Mouse (Mus musculus): ENCODE measurements around the gene Map2k1. TPM values are rescaled to one million over a fixed set of nuclear protein-coding genes. Genes with fewer than 3 reads are reported as not detected.
"Not testable (repeated sequence)": the region's sequence is repeated elsewhere in the genome, so short reads cannot be mapped to it uniquely, and the experiment has no call there.

The Map2k1 gene
- polyA plus RNA-seq, 1 experiment from 2014 or later, result 66.7 TPM

GRCm38 (mm10) chr9:64274291-64274690 is 20.9 kb upstream of the Map2k1 start:
- no peak overlapping the region for H3K4me2 ChIP-seq (ENCODE audit: low read depth, low read length)
- no peaks in the 10 kb centered on the region for H3K9me3 ChIP-seq (ENCODE audit: control insufficient read depth, low read length)
- no peaks in the 10 kb centered on the region for H3K27me3 ChIP-seq (ENCODE audit: control insufficient read depth, insufficient read depth, low read depth, low read length)
- H3K9ac ChIP-seq (ENCODE audit: low read length), result no peak overlapping the region
- H3K4me1 ChIP-seq (replicated peaks; ENCODE audit: control insufficient read depth, insufficient read depth, low read length), result no peaks in the 10 kb centered on the region
- H3K36me3 ChIP-seq (ENCODE audit: control insufficient read depth, insufficient read depth, low read length), result no peaks in the 10 kb centered on the region
- no peak overlapping the region for H3K4me3 ChIP-seq (ENCODE audit: low read length)
- no peak overlapping the region for H3K27ac ChIP-seq (ENCODE audit: low read length)
- no peak for ATAC-seq (ENCODE audit: low read depth)
- WGBS, result 69% methylated on average over 4 of the region's 4 CpGs

DNA sequence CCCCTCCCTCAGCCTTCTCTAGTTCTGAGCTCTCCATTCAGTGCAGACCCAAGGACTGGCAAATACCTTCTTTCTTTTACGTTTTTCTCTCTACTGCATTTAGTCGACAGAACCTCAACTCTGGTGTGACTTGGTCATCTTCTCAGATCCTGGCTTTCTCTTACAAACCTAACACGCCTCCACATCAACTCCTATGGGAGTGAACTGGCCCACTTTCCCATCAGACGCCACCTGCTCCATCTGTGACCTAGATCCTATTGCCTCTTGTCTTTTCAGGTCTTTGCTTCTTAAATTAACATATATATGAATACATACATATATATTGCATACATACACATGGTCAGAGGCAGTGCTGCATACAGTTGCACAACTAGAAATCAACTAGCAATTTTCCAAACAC is 20.3 kb upstream of the Map2k1 start:
- no peak overlapping the region for H3K27ac ChIP-seq (ENCODE audit: low read length)
- WGBS, result 55% methylated on average over 4 of the region's 4 CpGs
- no peak overlapping the region for H3K4me2 ChIP-seq (ENCODE audit: low read depth, low read length)
- ATAC-seq (ENCODE audit: low read depth), result no peak
- H3K27me3 ChIP-seq (ENCODE audit: control insufficient read depth, insufficient read depth, low read depth, low read length), result no peaks in the 10 kb centered on the region
- no peaks in the 10 kb centered on the region for H3K4me1 ChIP-seq (replicated peaks; ENCODE audit: control insufficient read depth, insufficient read depth, low read length)
- no peak overlapping the region for H3K9ac ChIP-seq (ENCODE audit: low read length)
- H3K9me3 ChIP-seq (ENCODE audit: control insufficient read depth, low read length), result no peaks in the 10 kb centered on the region
- no peaks in the 10 kb centered on the region for H3K36me3 ChIP-seq (ENCODE audit: control insufficient read depth, insufficient read depth, low read length)
- no peak overlapping the region for H3K4me3 ChIP-seq (ENCODE audit: low read length)

- H3K27ac ChIP-seq (ENCODE audit: low read length), result no peak overlapping the region
- WGBS, result 35% methylated on average over 7 of the region's 7 CpGs
- H3K4me3 ChIP-seq (ENCODE audit: low read length), result no peak overlapping the region
- H3K36me3 ChIP-seq (ENCODE audit: control insufficient read depth, insufficient read depth, low read length), result no peaks in the 10 kb centered on the region
- H3K4me1 ChIP-seq (replicated peaks; ENCODE audit: control insufficient read depth, insufficient read depth, low read length), result no peaks in the 10 kb centered on the region
- no peaks in the 10 kb centered on the region for H3K27me3 ChIP-seq (ENCODE audit: control insufficient read depth, insufficient read depth, low read depth, low read length)
- ATAC-seq (ENCODE audit: low read depth), result no peak
- no peak overlapping the region for H3K4me2 ChIP-seq (ENCODE audit: low read depth, low read length)
- H3K9ac ChIP-seq (ENCODE audit: low read length), result no peak overlapping the region
- no peaks in the 10 kb centered on the region for H3K9me3 ChIP-seq (ENCODE audit: control insufficient read depth, low read length)
These were observed 19.2 kb upstream of the Map2k1 start for GRCm38 (mm10) chr9:64272611-64273010.

GRCm38 (mm10) chr9:64271249-64271648 is 17.8 kb upstream of the Map2k1 start:
- H3K4me3 ChIP-seq (ENCODE audit: low read length), result no peak overlapping the region
- H3K27me3 ChIP-seq (ENCODE audit: control insufficient read depth, insufficient read depth, low read depth, low read length), result no peaks in the 10 kb centered on the region
- H3K9me3 ChIP-seq (ENCODE audit: control insufficient read depth, low read length), result no peaks in the 10 kb centered on the region
- WGBS, result 53% methylated on average over 3 of the region's 3 CpGs
- H3K27ac ChIP-seq (ENCODE audit: low read length), result no peak overlapping the region
- no peaks in the 10 kb centered on the region for H3K4me1 ChIP-seq (replicated peaks; ENCODE audit: control insufficient read depth, insufficient read depth, low read length)
- no peak overlapping the region for H3K9ac ChIP-seq (ENCODE audit: low read length)
- no peak overlapping the region for H3K4me2 ChIP-seq (ENCODE audit: low read depth, low read length)
- ATAC-seq (ENCODE audit: low read depth), result no peak
- H3K36me3 ChIP-seq (ENCODE audit: control insufficient read depth, insufficient read depth, low read length), result no peaks in the 10 kb centered on the region

GRCm38 (mm10) chr9:64268836-64269235 is 15.4 kb upstream of the Map2k1 start:
- H3K27me3 ChIP-seq (ENCODE audit: control insufficient read depth, insufficient read depth, low read depth, low read length); ATAC-seq (ENCODE audit: low read depth): not testable (repeated sequence)

DNA sequence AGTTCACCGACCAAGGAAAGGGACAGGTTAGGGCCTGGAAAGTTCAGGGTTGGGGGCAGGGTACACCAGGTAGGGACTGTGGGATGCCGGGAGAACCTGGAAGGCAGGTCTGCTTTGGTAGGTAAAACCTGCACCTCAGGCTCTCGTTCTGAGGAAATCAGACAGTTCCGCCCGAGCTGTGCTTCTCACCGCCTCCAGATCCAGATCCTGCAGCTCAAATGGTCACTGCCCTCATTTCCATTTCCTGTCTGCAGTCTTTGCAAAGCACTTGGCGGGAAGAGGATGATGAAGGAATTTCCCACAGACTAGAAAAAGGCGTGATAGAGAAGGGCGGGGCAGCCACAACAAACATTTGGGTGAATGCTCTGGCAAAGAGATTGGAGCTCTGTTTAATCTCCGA is 14.8 kb upstream of the Map2k1 start:
- no peaks in the 10 kb centered on the region for H3K27me3 ChIP-seq (ENCODE audit: control insufficient read depth, insufficient read depth, low read depth, low read length)
- H3K36me3 ChIP-seq (ENCODE audit: control insufficient read depth, insufficient read depth, low read length), result no peaks in the 10 kb centered on the region
- H3K4me2 ChIP-seq (ENCODE audit: low read depth, low read length), result no peak overlapping the region
- no peak overlapping the region for H3K9ac ChIP-seq (ENCODE audit: low read length)
- 74% methylated on average over 10 of the region's 10 CpGs for WGBS
- H3K9me3 ChIP-seq (ENCODE audit: control insufficient read depth, low read length), result no peaks in the 10 kb centered on the region
- ATAC-seq (ENCODE audit: low read depth), result no peak
- H3K4me1 ChIP-seq (replicated peaks; ENCODE audit: control insufficient read depth, insufficient read depth, low read length), result no peaks in the 10 kb centered on the region
- H3K27ac ChIP-seq (ENCODE audit: low read length), result no peak overlapping the region
- H3K4me3 ChIP-seq (ENCODE audit: low read length), result no peak overlapping the region

More at GRCm38 (mm10) chr9:64268836-64269235, 15.4 kb upstream of the Map2k1 start:
- not testable (repeated sequence) for H3K27ac ChIP-seq (ENCODE audit: low read length); H3K9me3 ChIP-seq (ENCODE audit: control insufficient read depth, low read length); H3K4me2 ChIP-seq (ENCODE audit: low read depth, low read length); H3K4me1 ChIP-seq (replicated peaks; ENCODE audit: control insufficient read depth, insufficient read depth, low read length); H3K36me3 ChIP-seq (ENCODE audit: control insufficient read depth, insufficient read depth, low read length); H3K4me3 ChIP-seq (ENCODE audit: low read length); H3K9ac ChIP-seq (ENCODE audit: low read length)
- 93% methylated on average over 8 of the region's 8 CpGs for WGBS

- ATAC-seq (ENCODE audit: low read depth), result no peak
- no peaks in the 10 kb centered on the region for H3K36me3 ChIP-seq (ENCODE audit: control insufficient read depth, insufficient read depth, low read length)
- H3K4me3 ChIP-seq (ENCODE audit: low read length), result no peak overlapping the region
- no peaks in the 10 kb centered on the region for H3K4me1 ChIP-seq (replicated peaks; ENCODE audit: control insufficient read depth, insufficient read depth, low read length)
- H3K27me3 ChIP-seq (ENCODE audit: control insufficient read depth, insufficient read depth, low read depth, low read length), result no peaks in the 10 kb centered on the region
- H3K27ac ChIP-seq (ENCODE audit: low read length), result no peak overlapping the region
- WGBS, result 93% methylated on average over 1 of the region's 1 CpGs
- no peaks in the 10 kb centered on the region for H3K9me3 ChIP-seq (ENCODE audit: control insufficient read depth, low read length)
- H3K4me2 ChIP-seq (ENCODE audit: low read depth, low read length), result no peak overlapping the region
- no peak overlapping the region for H3K9ac ChIP-seq (ENCODE audit: low read length)
These were observed 13.8 kb upstream of the Map2k1 start for GRCm38 (mm10) chr9:64267231-64267630.

DNA sequence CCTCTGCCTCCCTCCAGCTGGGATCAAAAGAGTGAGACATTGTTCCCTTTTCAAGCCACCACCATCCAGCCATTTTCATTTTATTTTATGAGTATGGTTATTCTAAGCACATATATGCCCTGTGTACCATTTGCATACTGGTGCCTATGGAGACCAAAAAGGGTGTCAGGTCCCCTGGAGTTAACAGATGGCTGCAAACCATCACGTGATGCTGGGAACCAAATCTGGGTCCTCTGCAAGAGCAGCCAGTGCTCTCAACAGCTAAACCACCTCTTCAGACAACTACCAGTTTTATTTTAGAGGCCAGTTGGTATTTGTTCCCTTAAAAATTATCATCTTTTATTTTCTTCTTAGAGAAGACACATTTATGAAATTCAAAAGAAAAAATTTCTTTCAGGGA is 11.4 kb upstream of the Map2k1 start:
- Histone ChIP-seq H3K4me1 (replicated peaks; ENCODE audit: control insufficient read depth, insufficient read depth, low read length) (no peaks in the 10 kb centered on the region), H3K9me3 (ENCODE audit: control insufficient read depth, low read length) (no peaks in the 10 kb centered on the region), H3K27me3 (ENCODE audit: control insufficient read depth, insufficient read depth, low read depth, low read length) (no peaks in the 10 kb centered on the region), H3K9ac (ENCODE audit: low read length) (no peak overlapping the region), H3K4me3 (ENCODE audit: low read length) (no peak overlapping the region), H3K27ac (ENCODE audit: low read length) (no peak overlapping the region), H3K36me3 (ENCODE audit: control insufficient read depth, insufficient read depth, low read length) (no peaks in the 10 kb centered on the region), H3K4me2 (ENCODE audit: low read depth, low read length) (no peak overlapping the region)
- no peak for ATAC-seq (ENCODE audit: low read depth)
- 30% methylated on average over 1 of the region's 1 CpGs for WGBS

- ATAC-seq (ENCODE audit: low read depth), result no peak
- 73% methylated on average over 4 of the region's 4 CpGs for WGBS
- H3K4me3 ChIP-seq (ENCODE audit: low read length), result no peak overlapping the region
- no peak overlapping the region for H3K4me2 ChIP-seq (ENCODE audit: low read depth, low read length)
- H3K36me3 ChIP-seq (ENCODE audit: control insufficient read depth, insufficient read depth, low read length), result no peaks in the 10 kb centered on the region
- no peak overlapping the region for H3K9ac ChIP-seq (ENCODE audit: low read length)
- H3K9me3 ChIP-seq (ENCODE audit: control insufficient read depth, low read length), result no peaks in the 10 kb centered on the region
- H3K27ac ChIP-seq (ENCODE audit: low read length), result no peak overlapping the region
- no peaks in the 10 kb centered on the region for H3K4me1 ChIP-seq (replicated peaks; ENCODE audit: control insufficient read depth, insufficient read depth, low read length)
- H3K27me3 ChIP-seq (ENCODE audit: control insufficient read depth, insufficient read depth, low read depth, low read length), result no peaks in the 10 kb centered on the region
These were observed 7.6 kb upstream of the Map2k1 start for GRCm38 (mm10) chr9:64261023-64261422.

- Histone ChIP-seq H3K27ac (ENCODE audit: low read length) (no peak overlapping the region), H3K27me3 (ENCODE audit: control insufficient read depth, insufficient read depth, low read depth, low read length) (no peaks in the 10 kb centered on the region), H3K9ac (ENCODE audit: low read length) (no peak overlapping the region), H3K4me3 (ENCODE audit: low read length) (no peak overlapping the region), H3K4me1 (replicated peaks; ENCODE audit: control insufficient read depth, insufficient read depth, low read length) (no peaks in the 10 kb centered on the region), H3K36me3 (ENCODE audit: control insufficient read depth, insufficient read depth, low read length) (no peaks in the 10 kb centered on the region), H3K4me2 (ENCODE audit: low read depth, low read length) (no peak overlapping the region), H3K9me3 (ENCODE audit: control insufficient read depth, low read length) (no peaks in the 10 kb centered on the region)
- ATAC-seq (ENCODE audit: low read depth), result peak; percentile 54; the same call in 1 of the 2 replicates
- 63% methylated on average over 5 of the region's 5 CpGs for WGBS
These were observed 6.5 kb upstream of the Map2k1 start for GRCm38 (mm10) chr9:64259906-64260305.

Data from lung, embryonic 16.5 days (tissue).